8 mouse cellular contexts compared by ENCODE assay signal in genomic region chr8:125558109-125559065, GRCm38 (mm10). TPM values are rescaled to one million over a fixed set of nuclear protein-coding genes. Genes with fewer than 3 reads are reported as not detected.
DNase-seq lines count a peak whose midpoint lies in the region; ATAC-seq lines count a peak whose summit lies in the region.

No protein-coding gene starts in this region.

- H3K4me3 ChIP-seq in intestine, embryonic 14.5 days (ENCODE audit: low read depth, low read length), result no peak overlapping the region

- peak; percentile 88 for DNase-seq in T-cell, adult 2 months (ENCODE audit: low spot score)
- peak; percentile 64 to 69 for DNase-seq in cerebellum, postnatal 25 days
- DNase-seq in gastrocnemius, postnatal 14 days, result peak; percentile 67
- DNase-seq in intestine, embryonic 14.5 days (ENCODE audit: low spot score), result peak; percentile 89
- peak; percentile 80 to 93 for DNase-seq in left cerebral cortex, adult 9 months (ENCODE audit: low spot score in 2 of 2)
- peak; percentile 89 for DNase-seq in right cerebral cortex, adult 18-20 months
- peak; percentile 75 to 79 for DNase-seq in urinary bladder, adult 18-20 months (ENCODE audit: low spot score in 2 of 2)

- H3K27ac ChIP-seq in intestine, embryonic 14.5 days (ENCODE audit: low read depth), result peak overlapping the region; percentile 39; the same call in 1 of the 2 replicates

- ATAC-seq in intestine, embryonic 14.5 days (replicated peaks; ENCODE audit: low FRiP score, low TSS enrichment, low read depth), result peak; percentile 70
- peak; percentile 59 for ATAC-seq in megakaryocyte, adult 5-6 weeks (ENCODE audit: poor library complexity, severe bottlenecking)

- no peak overlapping the region for H3K9ac ChIP-seq in intestine, embryonic 14.5 days (ENCODE audit: low read length)

- H3K4me2 ChIP-seq in intestine, embryonic 14.5 days (ENCODE audit: low read length), result peak overlapping the region; percentile 41

- no peaks in the 10 kb centered on the region for H3K27me3 ChIP-seq in intestine, embryonic 14.5 days (replicated peaks; ENCODE audit: control insufficient read depth, insufficient read depth, low read length)

- intact Hi-C loops in gastrocnemius, postnatal 14 days (cut with DNase I; ENCODE audit: low total_unique reads), result no loop called here

- no peaks in the 10 kb centered on the region for H3K36me3 ChIP-seq in intestine, embryonic 14.5 days (ENCODE audit: control insufficient read depth, insufficient read depth, low read length)

- 18% methylated on average over 23 of the region's 23 CpGs for WGBS in intestine, embryonic 14.5 days

- no peaks in the 10 kb centered on the region for H3K9me3 ChIP-seq in intestine, embryonic 14.5 days (ENCODE audit: control insufficient read depth, low read length)

- H3K4me1 ChIP-seq in intestine, embryonic 14.5 days (replicated peaks; ENCODE audit: control insufficient read depth, insufficient read depth, low read length), result peaks cover 34% of the 10 kb centered on the region

RNA-seq across cellular contexts. Expression of gene Sipa1l2, which starts 11.2 kb away (rescaled TPM):
- total RNA-seq in gastrocnemius, postnatal 14 days (2021), result 10 to 100 TPM in 1 of 2 experiments, 1 to 10 TPM in 1; 8.8 to 10.1 TPM
- polyA plus RNA-seq in intestine, embryonic 14.5 days (2014; fragmentation: Nextera tagmentation; extraction: Ambion mirVana), result 6.9 and 7.2 TPM in 2 replicates
- total RNA-seq in megakaryocyte, adult 5-6 weeks (2015), result 5.2 and 7.4 TPM in 2 replicates
- 10.9 and 11.6 TPM in 2 replicates for total RNA-seq in megakaryocyte, adult 5-6 weeks (2017)
